Mouse (Mus musculus): Measurements from ENCODE around the gene Arhgap6.

Arhgap6 gene

GRCm38 (mm10) chrX:169112662-169113061 is 317.8 kb downstream of the Arhgap6 start:
- DNase-seq (ENCODE audit: low spot score in 2 of 2), result peak; percentile 57 to 62

GRCm38 (mm10) chrX:169123115-169123772 is 328.3 kb downstream of the Arhgap6 start:
- DNase-seq (ENCODE audit: low spot score in 2 of 2), result peak; percentile 10 to 14

- DNase-seq (ENCODE audit: low spot score in 2 of 2), result peak; percentile 1 to 15
These were observed 328.9 kb downstream of the Arhgap6 start for GRCm38 (mm10) chrX:169123773-169124151.

- DNase-seq (ENCODE audit: low spot score in 2 of 2), result no peak
These were observed 344.9 kb downstream of the Arhgap6 start for GRCm38 (mm10) chrX:169139758-169140157.

- no peak for DNase-seq (ENCODE audit: low spot score in 2 of 2)
These were observed 345.6 kb downstream of the Arhgap6 start for GRCm38 (mm10) chrX:169140467-169140866.

GRCm38 (mm10) chrX:169153805-169154204 is 358.9 kb downstream of the Arhgap6 start:
- no peak for DNase-seq (ENCODE audit: low spot score in 2 of 2)

- no peak for DNase-seq (ENCODE audit: low spot score in 2 of 2)
These were observed 363.5 kb downstream of the Arhgap6 start for GRCm38 (mm10) chrX:169158385-169158784.

GRCm38 (mm10) chrX:169170981-169171380 is 376.1 kb downstream of the Arhgap6 start:
- DNase-seq (ENCODE audit: low spot score in 2 of 2), result peak; percentile 1 to 24

- DNase-seq (ENCODE audit: low spot score in 2 of 2), result peak; percentile 1 to 10
These were observed 378.9 kb downstream of the Arhgap6 start for GRCm38 (mm10) chrX:169173796-169174195.

GRCm38 (mm10) chrX:169178634-169179033 is 383.7 kb downstream of the Arhgap6 start:
- DNase-seq (ENCODE audit: low spot score in 2 of 2), result peak; percentile 6 to 35

GRCm38 (mm10) chrX:169187100-169187499 is 392.2 kb downstream of the Arhgap6 start, which contains the start of gene Amelx:
Gene Amelx, minus strand, starts transcription at chrX:169187200.
- DNase-seq (ENCODE audit: low spot score in 2 of 2), result no peak

GRCm38 (mm10) chrX:169210019-169210418 is 415.1 kb downstream of the Arhgap6 start:
- DNase-seq (ENCODE audit: low spot score in 2 of 2), result no peak

- DNase-seq (ENCODE audit: low spot score in 2 of 2), result no peak
These were observed 425.2 kb downstream of the Arhgap6 start for GRCm38 (mm10) chrX:169220064-169220463.

- no peak for DNase-seq (ENCODE audit: low spot score in 2 of 2)
These were observed 427.6 kb downstream of the Arhgap6 start for GRCm38 (mm10) chrX:169222357-169223062.

GRCm38 (mm10) chrX:169255915-169256314 is 461.0 kb downstream of the Arhgap6 start:
- DNase-seq (ENCODE audit: low spot score in 2 of 2), result no peak

- peak; percentile 6 to 38 for DNase-seq (ENCODE audit: low spot score in 2 of 2)
These were observed 461.8 kb downstream of the Arhgap6 start for GRCm38 (mm10) chrX:169256741-169257140.

GRCm38 (mm10) chrX:169261034-169261433 is 466.1 kb downstream of the Arhgap6 start:
- DNase-seq (ENCODE audit: low spot score in 2 of 2), result no peak

- DNase-seq (ENCODE audit: low spot score in 2 of 2), result peak in 1 of 2 experiments; percentile 4
These were observed 467.3 kb downstream of the Arhgap6 start for GRCm38 (mm10) chrX:169262212-169262611.

GRCm38 (mm10) chrX:169263433-169264172 is 468.7 kb downstream of the Arhgap6 start:
- DNase-seq (ENCODE audit: low spot score in 2 of 2), result no peak

- DNase-seq (ENCODE audit: low spot score in 2 of 2), result peak; percentile 10 to 15
These were observed 504.7 kb downstream of the Arhgap6 start for GRCm38 (mm10) chrX:169299579-169299978.

GRCm38 (mm10) chrX:169302271-169303045 is 507.6 kb downstream of the Arhgap6 start:
- peak; percentile 62 for DNase-seq (ENCODE audit: low spot score in 2 of 2)

- peak in 1 of 2 experiments; percentile 14 for DNase-seq (ENCODE audit: low spot score in 2 of 2)
These were observed 509.0 kb downstream of the Arhgap6 start for GRCm38 (mm10) chrX:169303945-169304344.

Data from heart, adult 9 months (tissue).